Mouse (Mus musculus) MEL (cell line): Measurements from ENCODE around the gene Gfy.

Source experiments
- BHLHE40 ChIP-seq: IDR thresholded peaks from 2 replicates; pipeline ENCODE4 v1.6.1; 2012; ENCODE audit warnings: low read depth, mild to moderate bottlenecking, inconsistent platforms, low read length, improper control_type of control experiment, borderline replicate concordance
- CHD2 ChIP-seq: IDR thresholded peaks from 2 replicates; pipeline ENCODE4 v1.6.1; 2011; ENCODE audit warnings: low read length, improper control_type of control experiment
- CTCF ChIP-seq, 3 experiments: IDR thresholded peaks in 2 of 3; conservative IDR thresholded peaks in 1 of 3; 2 replicates each; pipeline ENCODE4 v1.5.1; 2011 to 2012; ENCODE audit warnings: low read length in 3 of 3, low read depth in 2 of 3, mild to moderate bottlenecking in 2 of 3, improper control_type of control experiment in 1 of 3, inconsistent platforms in 1 of 3, mixed read lengths in 1 of 3, moderate library complexity in 1 of 3; ENCODE audit not compliant: control insufficient read depth in 1 of 3, insufficient read depth in 1 of 3, poor library complexity in 1 of 3, severe bottlenecking in 1 of 3
- ETS1 ChIP-seq: IDR thresholded peaks from 2 replicates; pipeline ENCODE4 v1.6.1; 2012; ENCODE audit warnings: low read depth, mild to moderate bottlenecking, inconsistent platforms, low read length, improper control_type of control experiment, moderate library complexity
- GABPA ChIP-seq: IDR thresholded peaks from 2 replicates; pipeline ENCODE4 v1.6.1; 2012; ENCODE audit warnings: low read depth, mild to moderate bottlenecking, inconsistent platforms, low read length, improper control_type of control experiment, moderate library complexity
- KAT2A ChIP-seq: conservative IDR thresholded peaks from 2 replicates; pipeline ENCODE4 v1.6.1; 2012; ENCODE audit warnings: low read depth, low read length, improper control_type of control experiment, inconsistent platforms
- MAFK ChIP-seq: IDR thresholded peaks from 2 replicates; pipeline ENCODE4 v1.6.1; 2011; ENCODE audit warnings: low read depth, mild to moderate bottlenecking, low read length, improper control_type of control experiment, borderline replicate concordance
- POLR2A ChIP-seq, 2 experiments: IDR thresholded peaks; 2 replicates each; pipeline ENCODE4 v1.6.1; 2011 to 2012; ENCODE audit warnings: low read length in 2 of 2, mild to moderate bottlenecking in 2 of 2, control low read depth in 1 of 2, improper control_type of control experiment in 1 of 2, low read depth in 1 of 2, moderate library complexity in 1 of 2; ENCODE audit not compliant: control insufficient read depth in 1 of 2, insufficient read depth in 1 of 2, poor library complexity in 1 of 2
- RAD21 ChIP-seq: IDR thresholded peaks from 2 replicates; pipeline ENCODE4 v1.6.1; 2011; ENCODE audit warnings: mild to moderate bottlenecking, low read depth, low read length, improper control_type of control experiment
- SMC3 ChIP-seq: IDR thresholded peaks from 2 replicates; pipeline ENCODE4 v1.6.1; 2011; ENCODE audit warnings: low read depth, low read length, improper control_type of control experiment
- USF2 ChIP-seq, 2 experiments: IDR thresholded peaks; 2 replicates each; pipeline ENCODE4 v1.6.1; 2011 to 2012; ENCODE audit warnings: improper control_type of control experiment in 2 of 2, low read length in 2 of 2, borderline replicate concordance in 1 of 2, inconsistent platforms in 1 of 2, low read depth in 1 of 2, mild to moderate bottlenecking in 1 of 2; ENCODE audit not compliant: insufficient read depth in 1 of 2
- ZKSCAN1 ChIP-seq: IDR thresholded peaks from 2 replicates; pipeline ENCODE4 v1.6.1; 2012; ENCODE audit warnings: low read depth, mild to moderate bottlenecking, inconsistent platforms, low read length, improper control_type of control experiment, moderate library complexity
- ZNF384 ChIP-seq: IDR thresholded peaks from 2 replicates; pipeline ENCODE4 v1.6.1; 2012; ENCODE audit warnings: low read depth, mild to moderate bottlenecking, inconsistent platforms, low read length, improper control_type of control experiment

DNA sequence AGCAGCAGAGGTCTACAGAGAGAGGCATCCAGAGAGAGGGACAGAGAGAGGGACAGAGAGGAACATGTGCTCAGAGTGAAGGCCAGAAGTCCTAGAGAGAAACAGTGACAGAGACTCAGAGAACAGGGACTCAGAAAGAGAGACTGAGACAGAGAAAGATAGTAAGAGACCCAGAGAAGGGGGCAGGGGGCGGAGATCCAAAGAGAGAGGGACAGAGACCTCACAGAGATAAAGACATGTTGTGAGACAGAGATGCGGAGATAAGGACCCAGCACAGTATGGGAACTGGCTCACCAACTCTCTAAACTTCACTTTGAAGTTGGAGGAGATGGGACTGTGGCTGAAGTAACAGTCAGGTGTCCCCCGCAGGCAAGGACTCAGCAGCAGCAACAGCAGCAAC lies 44.0 kb downstream of the Gfy start:
- TF ChIP-seq CHD2 (no peak), POLR2A (IDR thresholded peaks at IDR 0.05; ENCODE audit: control insufficient read depth in 1 of 2, insufficient read depth in 1 of 2, low read depth in 1 of 2, low read length in 2 of 2, poor library complexity in 1 of 2) (peak in 1 of 2 experiments; percentile 6; a peak in 1 of 4 replicates), BHLHE40 (no peak), ZKSCAN1 (no peak), MAFK (no peak), SMC3 (no peak), RAD21 (no peak), CTCF (IDR thresholded peaks at IDR 0.05 in 2 of 3, conservative IDR thresholded peaks at IDR 0.05 in 1 of 3; ENCODE audit: control insufficient read depth in 1 of 3, insufficient read depth in 1 of 3, low read depth in 2 of 3, low read length in 3 of 3, poor library complexity in 1 of 3, severe bottlenecking in 1 of 3) (no peak), KAT2A (no peak), USF2 (IDR thresholded peaks at IDR 0.05; ENCODE audit: borderline replicate concordance in 1 of 2, insufficient read depth in 1 of 2, low read depth in 1 of 2, low read length in 2 of 2) (no peak), ETS1 (peak; percentile 55; the same call in 1 of the 2 replicates), ZNF384 (no peak), GABPA (no peak)
